Mouse (Mus musculus) spleen, adult 2 months (tissue): ENCODE measurements around the gene Npff. TPM values are rescaled to one million over a fixed set of nuclear protein-coding genes. Genes with fewer than 3 reads are reported as not detected.
A peak's percentile ranks its signal among the peaks of the same experiment; 100 is the strongest.

Experiments
- DNase-seq, 2 experiments: peaks; one replicate each; pipeline versions ENCODE4 v3.0.0 to v3.0.0-alpha.2; 2012 to 2021; ENCODE audit warnings: low spot score in 2 of 2, low read depth in 1 of 2
- H3K27ac ChIP-seq: fragments of 200-500 bp; 2 replicates; pipeline ENCODE4 v1.5.1; 2012; ENCODE audit warnings: low read length, inconsistent platforms; ENCODE audit not compliant: insufficient read depth
- H3K27me3 ChIP-seq: fragments of 200-500 bp; 2 replicates; pipeline ENCODE4 v1.6.1; 2012; ENCODE audit warnings: mild to moderate bottlenecking, moderate library complexity, low read length, inconsistent platforms; ENCODE audit not compliant: control insufficient read depth, insufficient read depth
- H3K36me3 ChIP-seq: fragments of 200-500 bp; 2 replicates; pipeline ENCODE4 v1.6.1; 2012; ENCODE audit warnings: mild to moderate bottlenecking, low read length, inconsistent platforms; ENCODE audit not compliant: control insufficient read depth, insufficient read depth
- H3K4me1 ChIP-seq: fragments of 200-500 bp; 2 replicates; pipeline ENCODE4 v1.6.1; 2011; ENCODE audit warnings: inconsistent platforms; ENCODE audit not compliant: control insufficient read depth, insufficient read depth, insufficient read length
- H3K4me3 ChIP-seq: fragments of 200-500 bp; 2 replicates; pipeline ENCODE4 v1.5.1; 2011; ENCODE audit warnings: mild to moderate bottlenecking, inconsistent platforms; ENCODE audit not compliant: insufficient read depth, insufficient read length; ENCODE audit errors: extremely low read depth
- CTCF ChIP-seq: fragments of 200-500 bp; IDR thresholded peaks from 2 replicates; pipeline ENCODE4 v1.5.1; 2011; ENCODE audit warnings: mild to moderate bottlenecking, inconsistent platforms; ENCODE audit not compliant: insufficient read depth, insufficient read length, insufficient replicate concordance; ENCODE audit errors: extremely low read depth
- POLR2A ChIP-seq: fragments of 200-500 bp; IDR thresholded peaks from 2 replicates; pipeline ENCODE4 v1.6.1; 2011; ENCODE audit warnings: low read depth, low read length, inconsistent platforms
- WGBS: fragments of 180-500 bp; shearing (Covaris S2); methylation state at CpG from one replicate; pipeline ENCODE4 v1.1.7; 2018; 5-methylcytosine and 5-hydroxymethylcytosine counted together
- polyA plus RNA-seq: library from polyadenylated mRNA; depleted of rRNA; stranded (reverse); fragments of >200 nt; gene quantifications from 2 replicates; pipeline ENCODE4 v1.2.3, GENCODE M21; 2012; rRNA removed

The Npff gene
- polyA plus RNA-seq = 6.7 and 8.1 TPM in 2 replicates

GRCm38 (mm10) chr15:102524892-102525485, at the start of gene Npff:
TSS of gene Npff (minus strand) at chr15:102524942.
- no peaks in the 10 kb centered on the region for H3K27me3 ChIP-seq
- 43% methylated on average over 3 of the region's 3 CpGs for WGBS
- DNase-seq = peak; percentile 39 to 60
- peaks cover 23% of the 10 kb centered on the region for H3K36me3 ChIP-seq
- TF ChIP-seq POLR2A (no peak), CTCF (peak; percentile 94; the same call in 1 of the 2 replicates)
- H3K4me3 ChIP-seq = no peak within 1 kb of the TSS
- H3K4me1 ChIP-seq = no peaks in the 10 kb centered on the region
- H3K27ac ChIP-seq = 0 out of 2 replicates have a peak within 1 kb of the TSS, but pooled peaks have one; percentile 21

- H3K27me3 ChIP-seq = no peaks in the 10 kb centered on the region
- TF ChIP-seq POLR2A = no peak
- TF ChIP-seq CTCF = no peak
- no peaks in the 10 kb centered on the region for H3K4me1 ChIP-seq
- DNase-seq = no peak
- WGBS = 90% methylated on average over 3 of the region's 3 CpGs
- no peak overlapping the region; the same call in 1 of the 2 replicates for H3K27ac ChIP-seq
- H3K4me3 ChIP-seq = no peak overlapping the region
- peaks cover 1% of the 10 kb centered on the region; the same call in 1 of the 2 replicates for H3K36me3 ChIP-seq
These were observed 47.3 kb upstream of the Npff start for GRCm38 (mm10) chr15:102572081-102572480.

- WGBS = 52% methylated on average over 2 of the region's 2 CpGs
- H3K36me3 ChIP-seq = peaks cover 6% of the 10 kb centered on the region
- H3K27me3 ChIP-seq = no peaks in the 10 kb centered on the region
- no peak for DNase-seq
- no peaks in the 10 kb centered on the region for H3K4me1 ChIP-seq
- no peak overlapping the region; the same call in 1 of the 2 replicates for H3K4me3 ChIP-seq
- no peak overlapping the region for H3K27ac ChIP-seq
- TF ChIP-seq CTCF (no peak), POLR2A (no peak)
These were observed 43.1 kb upstream of the Npff start for GRCm38 (mm10) chr15:102567849-102568248.

GRCm38 (mm10) chr15:102563681-102564080, 38.9 kb upstream of the Npff start:
- WGBS = 99% methylated on average over 5 of the region's 5 CpGs
- no peak overlapping the region for H3K4me3 ChIP-seq
- H3K27ac ChIP-seq = no peak overlapping the region
- peaks cover 15% of the 10 kb centered on the region for H3K36me3 ChIP-seq
- no peaks in the 10 kb centered on the region for H3K4me1 ChIP-seq
- no peak for TF ChIP-seq POLR2A
- no peak for TF ChIP-seq CTCF
- no peaks in the 10 kb centered on the region for H3K27me3 ChIP-seq
- DNase-seq = no peak

- WGBS = 94% methylated on average over 3 of the region's 3 CpGs
- TF ChIP-seq CTCF = no peak
- no peak for TF ChIP-seq POLR2A
- H3K4me1 ChIP-seq = no peaks in the 10 kb centered on the region
- DNase-seq = no peak
- H3K27ac ChIP-seq = no peak overlapping the region
- H3K36me3 ChIP-seq = peaks cover 15% of the 10 kb centered on the region
- no peak overlapping the region for H3K4me3 ChIP-seq
- no peaks in the 10 kb centered on the region for H3K27me3 ChIP-seq
These were observed 38.3 kb upstream of the Npff start for GRCm38 (mm10) chr15:102563061-102563460.

DNA sequence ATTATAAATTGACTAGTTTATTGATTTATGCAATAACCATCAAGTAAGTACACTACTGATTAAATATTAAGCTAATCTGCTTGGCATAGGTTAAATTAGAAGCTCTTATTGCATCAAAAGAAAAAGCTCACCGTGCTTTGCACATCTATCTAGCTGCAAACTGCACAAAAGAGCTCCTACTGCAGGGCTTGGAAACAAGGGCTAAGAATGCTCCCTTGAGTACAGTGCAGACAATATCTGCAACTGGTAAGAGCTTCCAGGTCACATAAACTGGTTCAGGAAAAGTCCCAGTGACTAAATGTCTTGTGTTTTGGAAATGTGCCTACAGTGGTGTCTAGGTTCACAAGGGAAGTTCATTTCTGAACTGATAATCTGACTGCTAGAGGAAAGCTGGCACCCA, 37.7 kb upstream of the Npff start:
- Histone ChIP-seq H3K36me3 (peaks cover 15% of the 10 kb centered on the region), H3K27ac (no peak overlapping the region), H3K27me3 (no peaks in the 10 kb centered on the region), H3K4me3 (no peak overlapping the region), H3K4me1 (no peaks in the 10 kb centered on the region)
- TF ChIP-seq POLR2A = no peak
- no peak for TF ChIP-seq CTCF
- no peak for DNase-seq
- 94% methylated on average over 1 of the region's 1 CpGs for WGBS

GRCm38 (mm10) chr15:102557580-102557979, 32.8 kb upstream of the Npff start:
- DNase-seq = no peak
- TF ChIP-seq CTCF = no peak
- TF ChIP-seq POLR2A = no peak
- no peaks in the 10 kb centered on the region for H3K27me3 ChIP-seq
- no peak overlapping the region for H3K4me3 ChIP-seq
- no peaks in the 10 kb centered on the region for H3K4me1 ChIP-seq
- H3K27ac ChIP-seq = no peak overlapping the region
- H3K36me3 ChIP-seq = peaks cover 29% of the 10 kb centered on the region
